Mouse (Mus musculus): ENCODE results near the gene Bpifa6.

GRCm38 (mm10) chr2:153944567-153944966 is 30.2 kb upstream of the Bpifa6 start:
- no peak for TF ChIP-seq GATA1 (IDR thresholded peaks at IDR 0.05; ENCODE audit: borderline replicate concordance, low read length)
- no peak for TF ChIP-seq FLI1 (IDR thresholded peaks at IDR 0.05; ENCODE audit: low read length)

Measured in megakaryocyte, embryonic 14.5 days (primary cell).